Mouse (Mus musculus) heart, adult 2 months (tissue): Measurements from ENCODE around the gene Acnat1.

Experiments
- CTCF ChIP-seq: fragments of 200-600 bp; IDR thresholded peaks from 2 replicates; pipeline ENCODE4 v1.8.1; 2022; ENCODE audit warnings: antibody characterized with exemption, mild to moderate bottlenecking, moderate library complexity
- EP300 ChIP-seq: fragments of 200-500 bp; IDR thresholded peaks from 2 replicates; pipeline ENCODE4 v1.6.1; 2011; ENCODE audit warnings: low read depth, low read length, control low read depth; ENCODE audit not compliant: insufficient read depth
- POLR2A ChIP-seq: fragments of 200-500 bp; IDR thresholded peaks from 2 replicates; pipeline ENCODE4 v1.6.1; 2011; ENCODE audit warnings: mild to moderate bottlenecking, low read depth, low read length, control low read depth; ENCODE audit not compliant: insufficient read depth

DNA sequence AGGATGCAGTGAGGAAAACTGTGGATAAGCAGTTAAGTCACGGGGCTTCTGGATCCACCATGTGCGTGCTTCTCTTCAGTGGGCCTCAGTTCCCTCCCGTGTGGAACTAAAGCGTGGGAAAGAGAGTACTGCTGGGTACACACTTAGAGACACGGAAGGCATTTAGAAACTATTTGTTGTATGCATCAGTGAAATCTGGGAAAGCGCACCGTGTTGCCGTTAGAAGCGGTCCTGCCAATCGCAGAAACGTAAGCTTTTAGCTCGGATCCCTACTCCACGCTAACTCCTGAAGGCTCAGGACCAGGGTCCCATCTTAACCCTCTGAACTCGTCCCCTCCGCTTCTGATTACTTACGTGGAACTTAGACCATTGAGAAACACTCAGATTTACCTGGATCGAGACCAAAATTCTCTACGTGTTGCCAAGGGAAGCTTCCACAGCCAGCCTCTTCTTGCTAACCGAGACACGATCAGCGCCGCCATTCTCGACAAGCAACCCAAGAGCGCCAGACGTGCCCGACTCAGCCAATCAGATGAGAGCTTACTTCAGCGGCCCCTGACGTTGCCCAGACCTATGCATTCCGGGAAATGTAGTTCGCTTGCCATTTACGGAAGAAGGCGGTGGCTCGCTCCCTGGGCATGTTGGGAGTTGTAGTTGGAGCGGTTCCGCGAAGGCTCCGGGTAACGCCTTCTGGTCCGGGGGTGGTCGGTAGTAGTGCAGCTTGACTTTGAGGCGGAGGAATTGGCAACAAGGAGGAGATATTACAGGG is 47.0 kb upstream of the Acnat1 start, which contains the start of the genes Mrpl50 and Zfp189:
- no peak for TF ChIP-seq CTCF
- no peak for TF ChIP-seq EP300
- peak; percentile 89 for TF ChIP-seq POLR2A
